Mouse (Mus musculus) megakaryocyte progenitor cell, adult 5-6 weeks (primary cell): ENCODE measurements around the gene Spink2. TPM values are rescaled to one million over a fixed set of nuclear protein-coding genes. Genes with fewer than 3 reads are reported as not detected.

Experiments used
- ATAC-seq: replicated peaks from 2 replicates; pipeline ENCODE4 v1.8.0; 2016; ENCODE audit warnings: mild to moderate bottlenecking, moderate TSS enrichment, inconsistent platforms; ENCODE audit not compliant: poor library complexity
- total RNA-seq, 2 experiments: library from RNA; stranded (forward) in 1 of 2; stranded (reverse) in 1 of 2; fragments of 157-497, 149-512 nt in 1 of 2; fragments of 200-1000 nt in 1 of 2; gene quantifications; 2 replicates each; pipeline versions ENCODE4 v1.2.3 to v1.2.4; 2015 to 2017

The Spink2 gene
- total RNA-seq, 2 experiments from 2014 or later = 0.79 TPM; not detected in 1

- ATAC-seq = peak; percentile 81
Measured at GRCm38 (mm10) chr5:77155526-77155925, 55.7 kb downstream of the Spink2 start.

Other genes with a start within 250 kb of the Spink2 start
- gene Srp72, start 236.8 kb downstream of the Spink2 start, total RNA-seq (2015) = 143 and 160 TPM in 2 replicates
- 142 and 151 TPM in 2 replicates for gene Srp72, start 236.8 kb downstream of the Spink2 start, total RNA-seq (2017)
- 1.3 and 1.9 TPM in 2 replicates for gene Arl9, start 207.4 kb downstream of the Spink2 start, total RNA-seq (2015)
- gene Arl9, start 207.4 kb downstream of the Spink2 start, total RNA-seq (2017) = not detected in 2 replicates
- not detected in 2 replicates for gene Thegl, start 195.4 kb downstream of the Spink2 start, total RNA-seq (2015)
- not detected in 2 replicates for gene Thegl, start 195.4 kb downstream of the Spink2 start, total RNA-seq (2017)
- 5.5 TPM in 2 replicates for gene Hopx, start 96.3 kb downstream of the Spink2 start, total RNA-seq (2015)
- 1.5 and 3.2 TPM in 2 replicates for gene Hopx, start 96.3 kb downstream of the Spink2 start, total RNA-seq (2017)
- 28.3 and 32.2 TPM in 2 replicates for gene Rest, start 54.0 kb upstream of the Spink2 start, total RNA-seq (2015)
- 43.3 and 47.9 TPM in 2 replicates for gene Rest, start 54.0 kb upstream of the Spink2 start, total RNA-seq (2017)
- gene Noa1, start 98.6 kb upstream of the Spink2 start, total RNA-seq (2015) = 58.5 and 59.2 TPM in 2 replicates
- 16.8 and 17.9 TPM in 2 replicates for gene Noa1, start 98.6 kb upstream of the Spink2 start, total RNA-seq (2017)
- gene Polr2b, start 98.7 kb upstream of the Spink2 start, total RNA-seq (2015) = 95.0 and 110 TPM in 2 replicates
- gene Polr2b, start 98.7 kb upstream of the Spink2 start, total RNA-seq (2017) = 138 and 151 TPM in 2 replicates
- gene Igfbp7, start 196.6 kb upstream of the Spink2 start, total RNA-seq (2015) = 0.96 and 1.5 TPM in 2 replicates
- 0.44 and 0.79 TPM in 2 replicates for gene Igfbp7, start 196.6 kb upstream of the Spink2 start, total RNA-seq (2017)